ENCODE assay signal across 18 mouse cellular contexts in the genomic region with DNA sequence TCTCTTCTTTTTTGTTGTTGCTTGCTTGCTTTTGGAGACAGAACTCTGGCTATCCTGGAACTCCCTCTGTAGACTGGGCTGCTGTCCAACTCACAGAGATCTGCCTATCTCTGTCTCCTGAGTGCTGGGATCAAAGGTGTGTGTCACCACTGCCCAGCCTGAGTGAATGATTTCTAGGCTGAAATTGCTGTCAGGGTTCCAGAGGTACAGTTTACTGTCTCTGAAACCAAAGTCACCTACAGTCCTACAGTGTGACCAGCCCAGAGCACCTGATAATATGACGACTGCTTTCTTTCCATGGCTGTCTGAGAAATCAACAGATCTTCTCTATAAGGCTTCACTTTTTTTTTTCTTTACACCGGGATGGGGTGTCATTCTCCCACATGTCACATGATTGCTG. TPM values are rescaled to one million over a fixed set of nuclear protein-coding genes. Genes with fewer than 3 reads are reported as not detected.
A peak's percentile ranks its signal among the peaks of the same experiment; 100 is the strongest.
DNase-seq lines count a peak whose midpoint lies in the region; ATAC-seq and TF ChIP-seq lines count a peak whose summit lies in the region.
"Had no signal": no experiment of that assay in that cellular context is flagged by ENCODE, and none has a peak within 500 bp of the region (broad histone marks: within the 10 kb centered on the region; RNA-seq: fewer than 3 reads in every experiment).

No protein-coding gene starts in this region.

- no peak for TF ChIP-seq EP300 in liver, postnatal 0 days (IDR thresholded peaks at IDR 0.05; ENCODE audit: low read depth)

- no peak overlapping the region for H3K4me2 ChIP-seq in intestine, embryonic 16.5 days (ENCODE audit: low read depth, low read length)
- H3K4me2 ChIP-seq in liver, postnatal 0 days (ENCODE audit: low read depth, low read length), result no peak overlapping the region
- no peak overlapping the region for H3K4me2 ChIP-seq in hindbrain, embryonic 16.5 days (ENCODE audit: low read length)
- H3K4me2 ChIP-seq: embryonic facial prominence, embryonic 15.5 days; forebrain, embryonic 15.5 days; heart, embryonic 15.5 days; limb, embryonic 13.5 days had no signal

- ATAC-seq in intestine, embryonic 16.5 days, result peak; percentile 92
- peak; percentile 82 for ATAC-seq in liver, postnatal 0 days
- ATAC-seq in megakaryocyte progenitor cell, adult 5-6 weeks (replicated peaks; ENCODE audit: poor library complexity), result no peak
- ATAC-seq in hindbrain, embryonic 16.5 days, result no peak
- ATAC-seq: forebrain, embryonic 15.5 days; hindbrain, postnatal 0 days; midbrain, embryonic 16.5 days had no signal

- H3K27ac ChIP-seq in intestine, embryonic 16.5 days (ENCODE audit: low read length), result peak overlapping the region; percentile 75
- peak overlapping the region; percentile 64; the same call in 1 of the 2 replicates for H3K27ac ChIP-seq in liver, postnatal 0 days (ENCODE audit: low read depth)
- H3K27ac ChIP-seq in hindbrain, embryonic 16.5 days (ENCODE audit: low read depth, low read length), result no peak overlapping the region
- H3K27ac ChIP-seq: embryonic facial prominence, embryonic 15.5 days; forebrain, embryonic 15.5 days; heart, embryonic 15.5 days; hindbrain, postnatal 0 days; limb, embryonic 13.5 days had no signal

- DNase-seq in NIH3T3 (ENCODE audit: low read depth), result peak; percentile 20
- peak; percentile 72 to 81 for DNase-seq in kidney, postnatal 25 days
- DNase-seq in liver, postnatal 0 days, result peak; percentile 52
- no peak for DNase-seq in frontal cortex, postnatal 14 days (ENCODE audit: low spot score in 2 of 2)
- DNase-seq: adrenal gland, postnatal 14 days; gastrocnemius, postnatal 25 days; lung, postnatal 4 days; right cerebral cortex, adult 18-20 months; thymus, postnatal 14 days had no signal

- H3K4me3 ChIP-seq in intestine, embryonic 16.5 days (ENCODE audit: low read length), result no peak overlapping the region
- no peak overlapping the region for H3K4me3 ChIP-seq in liver, postnatal 0 days (ENCODE audit: low read depth, low read length)
- H3K4me3 ChIP-seq in hindbrain, embryonic 16.5 days (ENCODE audit: low read length), result no peak overlapping the region
- H3K4me3 ChIP-seq: embryonic facial prominence, embryonic 15.5 days; forebrain, embryonic 15.5 days; heart, embryonic 15.5 days; limb, embryonic 13.5 days had no signal

- no peaks in the 10 kb centered on the region for H3K36me3 ChIP-seq in intestine, embryonic 16.5 days (ENCODE audit: control insufficient read depth, insufficient read depth, low read length)
- no peaks in the 10 kb centered on the region for H3K36me3 ChIP-seq in liver, postnatal 0 days (replicated peaks; ENCODE audit: insufficient read depth, low read length)
- no peaks in the 10 kb centered on the region for H3K36me3 ChIP-seq in hindbrain, embryonic 16.5 days (ENCODE audit: control insufficient read depth, insufficient read depth, low read length)
- H3K36me3 ChIP-seq: embryonic facial prominence, embryonic 15.5 days; forebrain, embryonic 15.5 days; heart, embryonic 15.5 days; limb, embryonic 13.5 days had no signal

- no peak overlapping the region for H3K9ac ChIP-seq in intestine, embryonic 16.5 days (ENCODE audit: low read depth, low read length)
- H3K9ac ChIP-seq in liver, postnatal 0 days (replicated peaks), result no peak overlapping the region
- H3K9ac ChIP-seq in hindbrain, embryonic 16.5 days (ENCODE audit: low read depth, low read length), result no peak overlapping the region
- H3K9ac ChIP-seq: embryonic facial prominence, embryonic 15.5 days; forebrain, embryonic 15.5 days; heart, embryonic 15.5 days; limb, embryonic 13.5 days had no signal

- 63% methylated on average over 2 of the region's 2 CpGs for WGBS in intestine, embryonic 16.5 days
- 32% methylated on average over 2 of the region's 2 CpGs for WGBS in liver, postnatal 0 days (ENCODE audit: insufficient replicate concordance)
- WGBS in hindbrain, embryonic 16.5 days, result 84% methylated on average over 2 of the region's 2 CpGs

- H3K4me1 ChIP-seq in intestine, embryonic 16.5 days (ENCODE audit: control insufficient read depth, insufficient read depth, low read length), result peaks cover 7% of the 10 kb centered on the region
- peaks cover 19% of the 10 kb centered on the region for H3K4me1 ChIP-seq in liver, postnatal 0 days (ENCODE audit: insufficient read depth)
- no peaks in the 10 kb centered on the region for H3K4me1 ChIP-seq in hindbrain, embryonic 16.5 days (ENCODE audit: control insufficient read depth, insufficient read depth, low read depth, low read length)
- H3K4me1 ChIP-seq: embryonic facial prominence, embryonic 15.5 days; forebrain, embryonic 15.5 days; limb, embryonic 13.5 days had no signal

- no peaks in the 10 kb centered on the region for H3K27me3 ChIP-seq in intestine, embryonic 16.5 days (replicated peaks; ENCODE audit: control insufficient read depth, insufficient read depth, low read length)
- no peaks in the 10 kb centered on the region for H3K27me3 ChIP-seq in liver, postnatal 0 days (ENCODE audit: insufficient read depth, low read length)
- no peaks in the 10 kb centered on the region for H3K27me3 ChIP-seq in hindbrain, embryonic 16.5 days (replicated peaks; ENCODE audit: control insufficient read depth, insufficient read depth, low read length)
- H3K27me3 ChIP-seq: embryonic facial prominence, embryonic 15.5 days; forebrain, embryonic 15.5 days; heart, embryonic 15.5 days; limb, embryonic 13.5 days had no signal

- H3K9me3 ChIP-seq in intestine, embryonic 16.5 days (ENCODE audit: control insufficient read depth, low read length), result no peaks in the 10 kb centered on the region
- no peaks in the 10 kb centered on the region for H3K9me3 ChIP-seq in liver, postnatal 0 days (ENCODE audit: low read length)
- H3K9me3 ChIP-seq in hindbrain, embryonic 16.5 days (ENCODE audit: control insufficient read depth, low read length), result no peaks in the 10 kb centered on the region
- H3K9me3 ChIP-seq: embryonic facial prominence, embryonic 15.5 days; forebrain, embryonic 15.5 days; heart, embryonic 15.5 days; limb, embryonic 13.5 days had no signal

- TF ChIP-seq CTCF in liver, postnatal 0 days (IDR thresholded peaks at IDR 0.05; ENCODE audit: low read depth), result no peak

RNA-seq across cellular contexts. Expression of gene Tmem144, which starts 3.0 kb away (rescaled TPM):
- 16.2 and 25.6 TPM in 2 replicates for polyA plus RNA-seq in intestine, embryonic 16.5 days (2015; fragmentation: Nextera tagmentation; extraction: Ambion mirVana)
- 1.2 and 2.0 TPM in 2 replicates for polyA plus RNA-seq in liver, postnatal 0 days (2015; fragmentation: Nextera tagmentation; extraction: Ambion mirVana)
- total RNA-seq in megakaryocyte progenitor cell, adult 5-6 weeks (2015), result 2.2 and 4.3 TPM in 2 replicates
- 1.5 and 2.2 TPM in 2 replicates for total RNA-seq in megakaryocyte progenitor cell, adult 5-6 weeks (2017)
- polyA plus RNA-seq in hindbrain, embryonic 16.5 days (2015; fragmentation: Nextera tagmentation; extraction: Ambion mirVana), result 2.2 and 2.3 TPM in 2 replicates

RNA-seq across cellular contexts. Expression of gene Fam198b, which starts 34.7 kb away (rescaled TPM):
- polyA plus RNA-seq in intestine, embryonic 16.5 days (2015; fragmentation: Nextera tagmentation; extraction: Ambion mirVana), result 9.3 and 13.0 TPM in 2 replicates
- 0.35 and 0.47 TPM in 2 replicates for polyA plus RNA-seq in liver, postnatal 0 days (2015; fragmentation: Nextera tagmentation; extraction: Ambion mirVana)
- 0.12 and 2.8 TPM in 2 replicates for total RNA-seq in megakaryocyte progenitor cell, adult 5-6 weeks (2015)
- 0.04 and 2.6 TPM in 2 replicates for total RNA-seq in megakaryocyte progenitor cell, adult 5-6 weeks (2017)
- 2.7 and 4.4 TPM in 2 replicates for polyA plus RNA-seq in hindbrain, embryonic 16.5 days (2015; fragmentation: Nextera tagmentation; extraction: Ambion mirVana)

Comparison
In these comparisons a context has a peak if more than half of its experiments do, and no peak if none do; other contexts are left out.
1. DNase-seq: peak in NIH3T3 (single experiment), kidney, postnatal 25 days (2 of 2) and liver, postnatal 0 days (single experiment); none in frontal cortex, postnatal 14 days (0 of 2).
2. ATAC-seq: peak in intestine, embryonic 16.5 days (single experiment) and liver, postnatal 0 days (single experiment); none in megakaryocyte progenitor cell, adult 5-6 weeks (single experiment) and hindbrain, embryonic 16.5 days (single experiment).